Mouse (Mus musculus) cerebellum, adult 11-12 months (tissue): ENCODE data around the gene Ctf2.
"Not testable (repeated sequence)": the region's sequence is repeated elsewhere in the genome, so short reads cannot be mapped to it uniquely, and the experiment has no call there.

Experiments
- DNase-seq: peaks from one replicate; pipeline ENCODE4 v3.0.0; 2022

Ctf2 gene

GRCm38 (mm10) chr7:127712461-127713385 is 19.2 kb downstream of the Ctf2 start, which contains the start of gene Ctf1:
TSS of gene Ctf1 (plus strand) at chr7:127712736.
- peak; percentile 78 for DNase-seq

DNA sequence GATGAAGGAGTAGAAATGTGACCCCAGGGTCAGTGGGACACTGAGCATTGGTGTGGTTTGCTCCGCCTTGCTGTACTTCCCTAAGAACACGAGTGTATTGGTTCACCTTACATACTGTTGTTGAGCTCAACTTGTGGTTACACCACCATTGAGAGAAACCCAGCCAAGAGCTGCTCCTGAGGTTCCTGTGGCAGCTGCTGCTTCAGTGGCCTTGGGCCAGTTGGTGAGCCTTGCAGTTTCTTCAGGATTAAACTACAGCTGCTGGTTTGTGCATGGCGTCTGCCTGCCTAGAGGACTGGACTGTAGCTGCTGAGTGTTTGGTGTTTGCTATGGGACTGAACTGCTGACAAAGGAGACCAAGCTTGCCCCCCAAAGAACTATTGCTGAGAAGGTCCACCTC is 20.5 kb downstream of the Ctf2 start:
- peak; percentile 43 for DNase-seq

DNA sequence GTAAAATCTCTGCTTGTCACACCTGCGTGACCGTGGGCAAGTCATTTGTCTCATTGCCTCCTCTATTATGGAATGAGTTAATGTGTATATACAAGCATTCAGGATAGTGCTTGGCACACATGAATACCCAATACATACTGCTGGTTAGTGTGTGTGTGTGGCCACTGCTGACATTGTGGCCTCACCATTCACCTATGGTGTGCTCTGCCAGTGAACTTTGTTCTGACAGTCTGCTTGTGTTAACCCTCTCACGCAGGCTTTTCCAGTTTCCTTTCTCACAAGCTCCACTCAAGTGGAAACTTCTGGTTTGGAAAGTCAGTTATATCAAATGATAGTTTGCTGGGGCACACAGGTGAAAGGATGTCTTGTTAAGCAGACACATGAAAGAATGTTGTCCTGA is 20.9 kb downstream of the Ctf2 start:
- DNase-seq, result no peak

DNA sequence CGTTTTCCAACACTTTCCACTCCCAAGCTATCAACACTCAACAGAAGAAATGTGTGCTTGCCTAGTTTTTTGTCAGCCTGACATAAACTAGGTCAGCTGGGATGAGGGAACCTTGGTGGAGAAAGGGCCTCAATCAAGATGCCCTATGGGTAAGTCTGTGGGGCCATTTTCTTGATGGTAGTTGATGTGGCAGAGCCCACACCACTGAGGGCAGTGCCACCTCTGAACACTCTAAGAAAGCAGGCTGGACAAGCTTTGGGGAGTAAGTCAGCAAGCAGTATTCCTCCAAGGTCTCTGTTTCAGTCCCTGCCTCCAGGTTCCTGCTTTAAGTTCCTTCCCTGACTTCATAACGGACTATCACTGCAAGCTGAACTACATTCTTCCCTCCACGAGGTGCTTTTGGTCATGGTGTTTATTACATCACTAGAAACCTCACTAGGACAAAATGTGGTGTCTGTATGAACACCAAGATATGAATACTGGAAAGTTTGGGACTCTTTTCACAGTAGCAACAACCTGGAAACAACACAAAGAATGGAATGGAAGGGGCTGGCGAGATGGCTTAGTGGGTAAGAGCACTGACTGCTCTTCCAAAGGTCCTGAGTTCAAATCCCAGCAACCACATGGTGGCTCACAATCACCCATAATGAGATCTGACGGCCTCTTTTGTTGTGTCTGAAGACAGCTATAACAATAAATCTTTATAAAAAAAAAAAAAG is 22.5 kb downstream of the Ctf2 start:
- no peak for DNase-seq

GRCm38 (mm10) chr7:127708207-127709078 is 23.5 kb downstream of the Ctf2 start, which contains the start of gene Bcl7c:
TSS of gene Bcl7c (minus strand) at chr7:127708933.
- peak; percentile 88 for DNase-seq

- DNase-seq, result no peak
Measured at GRCm38 (mm10) chr7:127707957-127708206, 24.1 kb downstream of the Ctf2 start.

DNA sequence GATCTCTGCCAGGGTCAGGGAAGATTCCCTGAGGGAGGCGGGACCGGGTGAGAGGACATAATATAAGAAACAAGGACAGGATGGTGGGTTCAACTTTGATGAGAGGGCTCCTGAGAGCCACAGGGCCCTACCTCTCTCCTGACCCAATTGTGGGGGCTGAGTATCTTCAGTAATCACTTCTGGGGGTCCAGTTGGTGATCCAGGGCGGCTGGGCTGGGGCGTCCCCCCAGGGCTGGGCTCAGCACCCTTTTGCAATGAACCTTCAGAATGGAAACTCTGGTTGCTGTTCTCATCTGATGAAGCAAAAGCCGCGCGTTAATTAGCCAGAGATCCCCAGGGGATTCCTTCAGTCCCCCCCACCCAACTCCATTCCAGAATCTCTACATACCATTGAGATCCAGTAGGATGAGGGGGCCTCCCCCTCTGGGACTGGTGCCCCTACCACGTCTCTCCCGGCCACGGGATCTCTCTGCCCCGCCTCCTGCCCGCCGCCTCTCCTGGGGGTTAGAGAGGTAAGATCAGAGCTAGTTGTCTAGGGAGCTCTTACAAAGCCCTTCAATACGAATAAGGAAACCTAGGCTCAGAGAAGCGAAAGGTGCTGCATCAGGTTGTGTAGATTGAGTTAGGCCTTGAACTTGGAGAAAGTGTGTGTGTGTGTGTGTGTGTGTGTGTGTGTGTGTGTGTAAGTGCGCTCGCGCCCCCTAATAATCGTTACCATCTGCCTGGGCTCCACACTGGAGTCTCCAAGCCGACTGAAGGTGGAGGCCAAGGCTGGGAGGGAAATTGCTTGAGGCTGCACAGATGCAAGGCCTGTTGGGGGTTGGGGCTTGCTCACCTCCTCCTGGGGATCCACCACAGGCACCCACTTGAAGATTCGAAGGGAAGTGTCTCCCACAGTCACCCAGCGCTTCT is 24.7 kb downstream of the Ctf2 start:
- peak; percentile 67 for DNase-seq

- peak; percentile 86 for DNase-seq
Measured at GRCm38 (mm10) chr7:127705706-127706105, 26.3 kb downstream of the Ctf2 start.

DNA sequence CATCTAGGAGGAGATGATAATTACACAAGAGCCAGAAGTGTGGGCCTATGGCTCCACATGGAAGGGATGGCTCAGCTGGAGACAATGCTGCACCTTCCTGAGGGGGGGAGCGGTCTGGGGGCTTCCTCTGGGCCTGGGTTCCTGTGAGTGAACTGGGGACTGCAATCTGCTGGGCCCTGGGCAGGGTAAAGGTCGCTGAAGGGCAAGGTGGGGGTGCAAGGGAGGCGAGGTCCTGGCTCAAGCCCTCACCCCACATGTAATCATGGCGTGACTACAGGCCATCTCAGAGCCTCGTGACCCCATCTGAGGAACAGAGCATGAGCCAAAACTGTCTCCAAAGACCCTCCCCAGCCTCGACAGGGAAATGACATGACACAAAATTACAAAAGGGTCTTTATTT is 27.4 kb downstream of the Ctf2 start:
- DNase-seq, result peak; percentile 51

DNA sequence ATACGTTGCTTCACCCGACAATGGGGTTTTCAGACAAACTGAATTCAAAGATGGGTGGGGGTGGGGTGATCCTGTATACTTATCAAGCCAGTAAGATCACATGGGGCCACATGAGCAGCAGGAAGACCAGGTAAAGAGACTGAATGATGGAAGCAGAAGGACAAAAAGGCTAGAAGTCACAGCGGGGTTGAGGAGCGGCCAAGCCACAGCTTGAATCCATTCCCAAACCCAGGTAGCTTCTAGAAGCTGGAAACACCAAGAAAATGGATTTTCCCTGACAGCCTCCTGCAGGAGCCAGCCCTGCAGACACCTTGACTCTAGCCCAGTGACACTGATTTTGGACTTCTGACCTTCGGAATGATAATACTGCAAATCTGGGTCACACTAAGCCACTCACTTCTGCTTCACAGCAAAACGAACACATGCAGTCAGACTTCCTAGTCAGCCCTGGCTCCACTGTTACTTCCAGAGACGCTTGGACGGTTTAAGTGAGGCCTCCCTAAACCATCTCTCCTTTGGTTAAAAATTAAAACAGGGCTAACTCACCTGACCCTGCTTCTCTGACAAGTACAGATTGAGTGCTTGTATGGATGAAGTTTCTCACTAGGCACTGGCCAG is 28.3 kb downstream of the Ctf2 start:
- peak; percentile 49 for DNase-seq

DNA sequence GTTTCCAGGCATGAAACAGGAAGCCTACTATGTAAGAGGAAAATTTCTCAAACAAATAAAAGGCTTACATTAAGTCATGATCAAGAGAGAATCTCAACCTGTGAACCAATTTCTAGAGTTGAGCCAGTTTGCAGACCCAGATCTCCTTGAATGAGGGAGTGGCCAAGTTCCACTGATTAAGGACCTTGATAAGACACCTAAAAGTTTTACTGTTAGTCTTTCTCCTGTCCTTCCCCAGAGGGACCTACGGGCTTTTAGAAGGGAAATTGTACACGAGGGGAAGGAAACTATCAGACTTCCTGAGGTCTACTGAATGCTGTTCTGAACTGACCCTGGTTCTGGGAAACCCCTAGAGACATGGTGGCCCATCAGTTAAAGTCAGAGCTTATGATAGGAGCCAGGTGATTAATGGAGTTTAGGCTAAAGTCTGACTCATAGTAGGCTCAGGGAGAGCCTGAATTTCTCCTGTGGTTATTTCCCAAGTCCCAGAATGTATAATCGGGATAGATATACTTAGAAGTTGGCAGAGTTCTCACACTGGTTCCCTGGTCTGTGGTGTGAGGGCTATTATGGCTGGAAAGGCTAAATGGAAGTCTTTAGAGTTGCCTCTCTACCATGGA is 31.1 kb downstream of the Ctf2 start:
- DNase-seq, result no peak

DNA sequence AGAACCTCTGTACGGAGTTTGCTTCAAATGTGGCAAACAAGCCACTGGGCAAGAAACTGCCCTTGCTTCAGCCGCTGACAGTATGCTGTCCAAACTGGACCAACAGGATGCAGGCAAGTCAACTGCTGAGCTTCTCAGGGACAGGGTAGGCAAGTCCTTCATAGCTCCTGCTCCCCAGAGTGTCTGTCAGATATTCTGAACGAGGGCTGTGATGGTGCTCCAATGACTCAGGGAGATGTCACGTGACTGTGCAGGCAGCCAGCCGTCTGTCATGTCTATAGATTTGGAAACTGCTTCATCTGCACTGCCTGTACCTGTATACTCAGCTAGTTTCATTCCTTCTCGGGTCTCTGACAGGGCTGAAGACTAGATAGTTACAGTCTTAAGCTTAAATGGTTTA is 33.0 kb downstream of the Ctf2 start:
- no peak for DNase-seq

DNA sequence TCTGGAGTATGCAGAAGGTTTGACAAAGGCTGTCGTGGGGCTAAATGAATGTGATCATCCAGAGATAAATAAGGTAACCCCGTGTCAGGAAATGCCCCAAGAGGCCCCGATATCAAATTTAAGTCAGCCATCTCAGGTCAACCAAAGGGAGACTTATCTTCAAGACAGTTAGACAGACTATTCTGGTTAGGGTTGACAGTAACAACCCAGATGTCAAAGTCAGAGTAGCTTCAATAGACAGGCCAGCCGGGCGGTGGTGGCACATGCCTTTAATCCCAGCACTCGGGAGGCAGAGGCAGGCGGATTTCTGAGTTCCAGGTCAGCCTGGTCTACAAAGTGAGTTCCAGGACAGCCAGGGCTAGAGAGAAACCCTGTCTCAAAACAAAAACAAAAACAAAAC is 38.2 kb downstream of the Ctf2 start:
- not testable (repeated sequence) for DNase-seq

DNA sequence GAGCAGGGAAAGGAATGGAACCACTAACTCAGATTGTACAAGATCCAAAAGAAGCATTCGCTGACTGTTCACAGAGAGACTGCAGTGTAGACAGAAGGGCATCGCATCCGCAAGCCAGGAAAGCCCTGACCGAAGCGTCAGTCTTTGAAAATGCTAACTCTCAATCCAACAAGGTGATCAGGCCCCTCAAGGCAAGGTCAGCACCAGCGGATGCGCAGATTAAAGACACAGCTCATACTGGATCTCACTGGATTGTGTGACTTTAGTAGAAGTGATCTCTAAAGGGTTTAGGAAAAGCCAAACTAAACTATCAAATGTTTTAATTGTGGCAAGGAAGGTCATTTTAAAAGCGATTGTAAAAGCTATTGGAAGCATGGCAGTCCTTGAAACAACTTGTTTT is 38.7 kb downstream of the Ctf2 start:
- DNase-seq, result no peak

- peak; percentile 77 for DNase-seq
Measured at GRCm38 (mm10) chr7:127691221-127691989, 40.6 kb downstream of the Ctf2 start.

- DNase-seq, result no peak
Measured at GRCm38 (mm10) chr7:127689626-127690280, 42.2 kb downstream of the Ctf2 start.

DNA sequence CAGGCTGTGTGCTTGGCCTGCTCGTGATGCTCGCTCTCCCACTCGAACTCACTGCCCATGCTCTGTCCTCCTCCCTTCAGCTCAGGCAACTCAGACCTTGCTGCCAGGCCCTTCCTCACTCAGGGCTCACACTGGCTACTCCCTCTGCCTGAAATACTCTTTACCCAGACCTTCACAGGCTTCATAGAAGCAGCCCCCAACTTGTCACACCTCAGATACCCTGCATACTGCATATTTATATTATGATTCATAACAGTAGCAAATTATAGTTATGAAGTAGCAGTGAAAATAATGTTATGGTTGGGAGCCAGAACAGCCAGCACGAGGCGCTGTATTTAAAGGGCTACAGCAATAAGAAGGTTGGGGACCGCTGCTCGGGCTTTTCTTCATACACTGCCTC is 43.0 kb downstream of the Ctf2 start:
- DNase-seq, result no peak

GRCm38 (mm10) chr7:127686740-127687449 is 45.1 kb downstream of the Ctf2 start:
- no peak for DNase-seq
